Mouse (Mus musculus) natural killer cell, adult 2 months (primary cell): Measurements from ENCODE around the gene Psmg1.
"Not testable (repeated sequence)": the region's sequence is repeated elsewhere in the genome, so short reads cannot be mapped to it uniquely, and the experiment has no call there.

Experiments
- DNase-seq, 2 experiments: peaks; one replicate each; pipeline ENCODE4 v3.0.0; 2022; ENCODE audit warnings: low spot score in 2 of 2

The Psmg1 gene

GRCm38 (mm10) chr16:95990462-95991121 lies at the start of gene Psmg1:
Gene Psmg1 (minus strand): TSS chr16:95990960.
- peak; percentile 98 for DNase-seq

GRCm38 (mm10) chr16:96039538-96039937 lies 48.8 kb upstream of the Psmg1 start:
- DNase-seq = no peak

- no peak for DNase-seq
These were observed 43.7 kb upstream of the Psmg1 start for GRCm38 (mm10) chr16:96034473-96034872.

- no peak for DNase-seq
These were observed 41.7 kb upstream of the Psmg1 start for GRCm38 (mm10) chr16:96032368-96033043.

GRCm38 (mm10) chr16:96030476-96031102 lies 39.8 kb upstream of the Psmg1 start:
- DNase-seq = peak in 1 of 2 experiments; percentile 16

GRCm38 (mm10) chr16:96026256-96026655 lies 35.5 kb upstream of the Psmg1 start:
- no peak for DNase-seq

GRCm38 (mm10) chr16:96025244-96025643 lies 34.5 kb upstream of the Psmg1 start:
- no peak for DNase-seq

- DNase-seq = no peak
These were observed 30.3 kb upstream of the Psmg1 start for GRCm38 (mm10) chr16:96021045-96021444.

- DNase-seq = not testable (repeated sequence)
These were observed 18.4 kb upstream of the Psmg1 start for GRCm38 (mm10) chr16:96009124-96009523.

- not testable (repeated sequence) for DNase-seq
These were observed 13.5 kb upstream of the Psmg1 start for GRCm38 (mm10) chr16:96004278-96004677.

- peak; percentile 49 to 66 for DNase-seq
These were observed 8.5 kb upstream of the Psmg1 start for GRCm38 (mm10) chr16:95999291-95999690.

GRCm38 (mm10) chr16:95996156-95996555 lies 5.4 kb upstream of the Psmg1 start:
- DNase-seq = no peak

- DNase-seq = not testable (repeated sequence)
These were observed 3.8 kb upstream of the Psmg1 start for GRCm38 (mm10) chr16:95994576-95994975.

- no peak for DNase-seq
These were observed 1.8 kb upstream of the Psmg1 start for GRCm38 (mm10) chr16:95992596-95992995.

- no peak for DNase-seq
These were observed 551 bp upstream of the Psmg1 start for GRCm38 (mm10) chr16:95991122-95991900.

GRCm38 (mm10) chr16:95984911-95985310 lies 5.8 kb downstream of the Psmg1 start:
- peak in 1 of 2 experiments; percentile 18 for DNase-seq

GRCm38 (mm10) chr16:95983601-95984000 lies 7.2 kb downstream of the Psmg1 start:
- DNase-seq = no peak

GRCm38 (mm10) chr16:95970841-95971240 lies 19.9 kb downstream of the Psmg1 start:
- DNase-seq = no peak

GRCm38 (mm10) chr16:95967455-95967854 lies 23.3 kb downstream of the Psmg1 start:
- DNase-seq = no peak

GRCm38 (mm10) chr16:95964427-95965023 lies 26.2 kb downstream of the Psmg1 start:
- DNase-seq = no peak

- DNase-seq = not testable (repeated sequence)
These were observed 29.3 kb downstream of the Psmg1 start for GRCm38 (mm10) chr16:95961484-95961883.

GRCm38 (mm10) chr16:95960689-95961088 lies 30.1 kb downstream of the Psmg1 start:
- not testable (repeated sequence) for DNase-seq
